Mouse (Mus musculus) Patski (cell line): ENCODE measurements at regions not wholly inside any gene's neighbourhood (a gene's known extent, or its start where the extent isn't known, plus 50 kb on each side); places are given as distances from the start of the nearest gene placed in this dataset.
"Not testable (repeated sequence)": the region's sequence is repeated elsewhere in the genome, so short reads cannot be mapped to it uniquely, and the experiment has no call there.

ENCODE experiments used
- ATAC-seq: fragments of 100-300 bp; one replicate; pipeline ENCODE4 v1.8.0; 2021
- CTCF ChIA-PET: fragments of 350-600 bp; sonication (Branson Sonifier 250); formaldehyde crosslinking; loops from one replicate; lab custom pipeline; 2022; ENCODE audit warnings: inconsistent platforms; lab: Charles Lee
- POLR2A ChIA-PET: fragments of 350-600 bp; sonication (Branson Sonifier 250); formaldehyde crosslinking; loops from one replicate; lab custom pipeline; 2022; ENCODE audit warnings: antibody characterized with exemption, inconsistent platforms; lab: Charles Lee
- DNase-seq: peaks from one replicate; pipeline ENCODE4 v3.0.0-alpha.2; 2011; ENCODE audit warnings: low read depth, low spot score
- H3K27me3 ChIP-seq: fragments of 371-371 bp; one replicate; pipeline ENCODE4 v1.5.1; 2021
- CTCF ChIP-seq: fragments of 100-300 bp; IDR thresholded peaks from one replicate; pipeline ENCODE4 v1.5.1; 2021
- in situ Hi-C: fragments of 300-500 bp; cut with MboI; formaldehyde crosslinking; loops from 3 replicates; pipeline ENCODE4 v1.11.1; 2018; ENCODE audit warnings: low pct_unique_long_range_greater_than_20kb, mixed read lengths

GRCm38 (mm10) chr17:27303633-27304479 lies 99.6 kb upstream of the Lemd2 start:
- no peak for ATAC-seq
- no peak for DNase-seq
- H3K27me3 ChIP-seq: peaks cover 42% of the 10 kb centered on the region
- POLR2A ChIA-PET: no interaction called here
- CTCF ChIA-PET: interaction anchor here (1.1 kb wide), 1 partner anchor 31 kb away, joined by 3 read pairs; no protein-coding TSS in a partner anchor
- TF ChIP-seq CTCF: no peak
- in situ Hi-C loops: no loop called here

- in situ Hi-C loops: no loop called here
Observed at GRCm38 (mm10) chr17:27303061-27303460, 98.8 kb upstream of the Lemd2 start.

GRCm38 (mm10) chr17:27301376-27301775 lies 97.1 kb upstream of the Lemd2 start:
- H3K27me3 ChIP-seq: peaks cover 45% of the 10 kb centered on the region

More at GRCm38 (mm10) chr17:27303061-27303460, 98.8 kb upstream of the Lemd2 start:
- DNase-seq (no peak), ATAC-seq (no peak)
- TF ChIP-seq CTCF: no peak
- H3K27me3 ChIP-seq: peaks cover 45% of the 10 kb centered on the region
- ChIA-PET POLR2A (no interaction called here), CTCF (interaction anchor here (1.1 kb wide), 1 partner anchor 30 kb away, joined by 3 read pairs; no protein-coding TSS in a partner anchor)

GRCm38 (mm10) chr17:27299297-27299696 lies 95.0 kb upstream of the Lemd2 start:
- peaks cover 33% of the 10 kb centered on the region for H3K27me3 ChIP-seq
- TF ChIP-seq CTCF: no peak
- no peak for ATAC-seq
- no peak for DNase-seq
- ChIA-PET POLR2A (no interaction called here), CTCF (no interaction called here)
- in situ Hi-C loops: no loop called here

More at GRCm38 (mm10) chr17:27301376-27301775, 97.1 kb upstream of the Lemd2 start:
- ATAC-seq (no peak), DNase-seq (no peak)
- ChIA-PET POLR2A (interaction anchor here (0.7 kb wide), 1 partner anchor 126 kb away, joined by 5 read pairs; no protein-coding TSS in a partner anchor), CTCF (no interaction called here)
- no peak for TF ChIP-seq CTCF
- in situ Hi-C loops: no loop called here

- no peak for TF ChIP-seq CTCF
- H3K27me3 ChIP-seq: peaks cover 31% of the 10 kb centered on the region
- no peak for DNase-seq
- ATAC-seq: no peak
- in situ Hi-C loops: no loop called here
- POLR2A ChIA-PET: interaction anchor here (0.7 kb wide), 1 partner anchor 75 kb away, joined by 5 read pairs; no protein-coding TSS in a partner anchor
- CTCF ChIA-PET: no interaction called here
Observed at GRCm38 (mm10) chr17:27298351-27298750, 94.1 kb upstream of the Lemd2 start.

GRCm38 (mm10) chr17:27296156-27296555 lies 91.9 kb upstream of the Lemd2 start:
- POLR2A ChIA-PET: no interaction called here
- CTCF ChIA-PET: no interaction called here
- in situ Hi-C loops: no loop called here
- ATAC-seq (no peak), DNase-seq (no peak)
- no peak for TF ChIP-seq CTCF
- peaks cover 32% of the 10 kb centered on the region for H3K27me3 ChIP-seq

GRCm38 (mm10) chr17:27294208-27294604 lies 89.9 kb upstream of the Lemd2 start:
- POLR2A ChIA-PET: no interaction called here
- ATAC-seq: no peak
- DNase-seq: no peak
- in situ Hi-C loops: no loop called here
- CTCF ChIA-PET: no interaction called here
- H3K27me3 ChIP-seq: peaks cover 32% of the 10 kb centered on the region
- TF ChIP-seq CTCF: no peak

GRCm38 (mm10) chr17:27293586-27294207 lies 89.4 kb upstream of the Lemd2 start:
- ChIA-PET CTCF (no interaction called here), POLR2A (no interaction called here)
- TF ChIP-seq CTCF: no peak
- H3K27me3 ChIP-seq: peaks cover 31% of the 10 kb centered on the region
- no peak for ATAC-seq
- no peak for DNase-seq
- in situ Hi-C loops: no loop called here

- POLR2A ChIA-PET: interaction anchor here (0.9 kb wide), 1 partner anchor 31 kb away, joined by 6 read pairs; no protein-coding TSS in a partner anchor
- CTCF ChIA-PET: no interaction called here
- peaks cover 12% of the 10 kb centered on the region for H3K27me3 ChIP-seq
- DNase-seq (no peak), ATAC-seq (no peak)
- in situ Hi-C loops: no loop called here
- no peak for TF ChIP-seq CTCF
Observed at GRCm38 (mm10) chr17:27291673-27292072, 87.4 kb upstream of the Lemd2 start.

- DNase-seq (no peak), ATAC-seq (no peak)
- TF ChIP-seq CTCF: no peak
- POLR2A ChIA-PET: no interaction called here
- CTCF ChIA-PET: no interaction called here
- in situ Hi-C loops: no loop called here
- peaks cover 7% of the 10 kb centered on the region for H3K27me3 ChIP-seq
Observed at GRCm38 (mm10) chr17:27291176-27291575, 86.9 kb upstream of the Lemd2 start.

GRCm38 (mm10) chr17:27290311-27290710 lies 86.0 kb upstream of the Lemd2 start:
- POLR2A ChIA-PET: no interaction called here
- in situ Hi-C loops: no loop called here
- ATAC-seq: no peak
- DNase-seq: no peak
- CTCF ChIA-PET: no interaction called here
- H3K27me3 ChIP-seq: peaks cover 6% of the 10 kb centered on the region
- TF ChIP-seq CTCF: no peak

- ATAC-seq, CTCF ChIA-PET, DNase-seq, H3K27me3 ChIP-seq, POLR2A ChIA-PET, in situ Hi-C loops: not testable (repeated sequence)
Observed at GRCm38 (mm10) chr17:27289804-27290203, 85.5 kb upstream of the Lemd2 start.

- DNase-seq, POLR2A ChIA-PET, CTCF ChIA-PET, H3K27me3 ChIP-seq, in situ Hi-C loops, ATAC-seq: not testable (repeated sequence)
Observed at GRCm38 (mm10) chr17:27287986-27288385, 83.7 kb upstream of the Lemd2 start.
